In the genomic region with DNA sequence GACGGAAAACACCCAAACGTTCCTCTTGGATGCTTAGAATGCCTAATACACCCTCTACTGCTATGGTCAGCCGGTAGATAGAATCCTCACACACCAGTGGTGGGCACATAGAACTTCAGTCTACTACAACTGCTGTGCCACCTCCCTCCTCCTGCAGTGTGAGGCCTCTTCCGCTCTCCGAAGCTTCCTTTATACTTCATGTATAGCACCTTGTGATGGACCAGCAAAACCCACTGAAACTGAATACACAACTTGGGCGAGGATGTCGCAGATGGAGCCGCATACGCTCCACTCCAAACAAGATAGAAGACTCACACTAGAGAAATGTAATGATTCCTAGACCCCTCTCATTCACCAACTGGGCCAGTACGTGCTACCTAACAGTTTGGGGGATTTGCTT, we compare ENCODE assay signal across 8 mouse cellular contexts. TPM values are rescaled to one million over a fixed set of nuclear protein-coding genes. Genes with fewer than 3 reads are reported as not detected.
A peak's percentile ranks its signal among the peaks of the same experiment; 100 is the strongest.
DNase-seq lines count a peak whose midpoint lies in the region; ATAC-seq and TF ChIP-seq lines count a peak whose summit lies in the region.

No protein-coding gene starts in this region.

- WGBS in kidney, embryonic 16.5 days = 44% methylated on average over 10 of the region's 10 CpGs
- 46% methylated on average over 10 of the region's 10 CpGs for WGBS in liver, embryonic 13.5 days (ENCODE audit: insufficient replicate concordance)

- no peak overlapping the region for H3K27ac ChIP-seq in kidney, embryonic 16.5 days (ENCODE audit: low read length)
- no peak overlapping the region for H3K27ac ChIP-seq in bone marrow macrophage, adult 2 months (ENCODE audit: insufficient read depth, low read depth, low read length)
- H3K27ac ChIP-seq in liver, embryonic 13.5 days = no peak overlapping the region

- peak overlapping the region; percentile 79 for H3K4me2 ChIP-seq in kidney, embryonic 16.5 days (replicated peaks; ENCODE audit: low read depth, low read length)
- peak overlapping the region; percentile 83 for H3K4me2 ChIP-seq in liver, embryonic 13.5 days

- no peak for TF ChIP-seq POLR2A in bone marrow macrophage, adult 2 months (IDR thresholded peaks at IDR 0.05; ENCODE audit: borderline replicate concordance, low read depth, low read length)

- ATAC-seq in kidney, embryonic 16.5 days (ENCODE audit: low FRiP score, low TSS enrichment) = no peak
- ATAC-seq in granulocyte monocyte progenitor cell, adult 5-6 weeks (replicated peaks; ENCODE audit: poor library complexity, severe bottlenecking) = peak; percentile 29
- ATAC-seq in liver, embryonic 13.5 days (ENCODE audit: low read depth) = no peak

- no peaks in the 10 kb centered on the region for H3K27me3 ChIP-seq in kidney, embryonic 16.5 days (ENCODE audit: insufficient read depth, low read length)
- no peaks in the 10 kb centered on the region for H3K27me3 ChIP-seq in liver, embryonic 13.5 days

- peak overlapping the region; percentile 87 for H3K4me3 ChIP-seq in kidney, embryonic 16.5 days (ENCODE audit: low read length)
- peak overlapping the region; percentile 23; the same call in 1 of the 2 replicates for H3K4me3 ChIP-seq in bone marrow macrophage, adult 2 months (ENCODE audit: insufficient read depth, low read length)
- peak overlapping the region; percentile 90 for H3K4me3 ChIP-seq in liver, embryonic 13.5 days (replicated peaks)

- DNase-seq in kidney, postnatal 25 days = no peak
- no peak for DNase-seq in liver, embryonic 13.5 days
- DNase-seq in natural killer cell, adult 2 months (ENCODE audit: low spot score in 2 of 2) = peak; percentile 50 to 57
- no peak for DNase-seq in gastrocnemius, postnatal 4 days (ENCODE audit: low spot score in 2 of 2)
- DNase-seq in layer of hippocampus, postnatal 14 days (ENCODE audit: low spot score in 2 of 2) = no peak

- no peaks in the 10 kb centered on the region for H3K9me3 ChIP-seq in kidney, embryonic 16.5 days (ENCODE audit: low read length)
- no peaks in the 10 kb centered on the region for H3K9me3 ChIP-seq in liver, embryonic 13.5 days (replicated peaks)

- no peak for TF ChIP-seq CTCF in bone marrow macrophage, adult 2 months (IDR thresholded peaks at IDR 0.05; ENCODE audit: low read depth, low read length)

- peaks cover 7% of the 10 kb centered on the region; the same call in 1 of the 2 replicates for H3K36me3 ChIP-seq in kidney, embryonic 16.5 days (ENCODE audit: insufficient read depth, low read length)
- peaks cover 16% of the 10 kb centered on the region for H3K36me3 ChIP-seq in liver, embryonic 13.5 days

- peaks cover 16% of the 10 kb centered on the region for H3K4me1 ChIP-seq in kidney, embryonic 16.5 days (ENCODE audit: insufficient read depth, low read length)
- H3K4me1 ChIP-seq in bone marrow macrophage, adult 2 months (ENCODE audit: control insufficient read depth, insufficient read depth, low read length) = 0 out of 2 replicates have a peak, but pooled peaks cover 3% of the 10 kb centered on the region
- peaks cover 25% of the 10 kb centered on the region for H3K4me1 ChIP-seq in liver, embryonic 13.5 days (replicated peaks)

- H3K9ac ChIP-seq in kidney, embryonic 16.5 days (replicated peaks; ENCODE audit: low read length) = peak overlapping the region; percentile 56
- H3K9ac ChIP-seq in liver, embryonic 13.5 days = peak overlapping the region; percentile 92; the same call in 1 of the 2 replicates

RNA-seq across cellular contexts. Expression of a gene that starts 1.8 kb away (rescaled TPM):
- 24.7 and 33.1 TPM in 2 replicates for polyA plus RNA-seq in kidney, embryonic 16.5 days (2015; fragmentation: Nextera tagmentation; extraction: Ambion mirVana)
- polyA plus RNA-seq in bone marrow macrophage, adult 2 months (2012; ENCODE audit: insufficient read depth, insufficient read length, missing spikeins) = 4.5 and 5.3 TPM in 2 replicates
- total RNA-seq in granulocyte monocyte progenitor cell, adult 5-6 weeks (2014; fragmentation: Nextera tagmentation) = 27.1 and 28.8 TPM in 2 replicates
- total RNA-seq in granulocyte monocyte progenitor cell, adult 5-6 weeks (2017) = 7.9 and 18.9 TPM in 2 replicates
- polyA plus RNA-seq in liver, embryonic 13.5 days (2015; fragmentation: Nextera tagmentation; extraction: Ambion mirVana) = 27.5 and 28.8 TPM in 2 replicates
- 10 to 100 TPM; 10.0 to 11.0 TPM for total RNA-seq in gastrocnemius, postnatal 4 days (2021)
- total RNA-seq in layer of hippocampus, postnatal 14 days (2021) = 10 to 100 TPM in 1 of 2 experiments, 1 to 10 TPM in 1; 8.8 to 10.8 TPM

Comparison
In these comparisons a context has a peak if more than half of its experiments do, and no peak if none do; other contexts are left out.
1. H3K4me3 ChIP-seq: peak in every context shown above with its lines; median percentile 90 in liver, embryonic 13.5 days; 87 in kidney, embryonic 16.5 days; 23 in bone marrow macrophage, adult 2 months.
2. DNase-seq: peak in natural killer cell, adult 2 months (2 of 2); none in kidney, postnatal 25 days (0 of 2), liver, embryonic 13.5 days (single experiment), gastrocnemius, postnatal 4 days (0 of 2) and layer of hippocampus, postnatal 14 days (0 of 2).